Mouse (Mus musculus): ENCODE measurements around the gene Fam102a. TPM values are rescaled to one million over a fixed set of nuclear protein-coding genes. Genes with fewer than 3 reads are reported as not detected.
A peak's percentile ranks its signal among the peaks of the same experiment; 100 is the strongest.

Gene Fam102a
- polyA plus RNA-seq, 1 experiment from 2014 or later: 5.8 TPM

- Histone ChIP-seq H3K36me3 (ENCODE audit: control insufficient read depth, insufficient read depth) (peaks cover 5% of the 10 kb centered on the region; the same call in 1 of the 2 replicates), H3K27me3 (ENCODE audit: control insufficient read depth, insufficient read depth, low read length) (no peaks in the 10 kb centered on the region), H3K9ac (ENCODE audit: low read length) (no peak overlapping the region), H3K27ac (ENCODE audit: low read length) (no peak overlapping the region), H3K9me3 (replicated peaks; ENCODE audit: control insufficient read depth, low read length) (no peaks in the 10 kb centered on the region), H3K4me2 (ENCODE audit: low read depth, low read length) (no peak overlapping the region), H3K4me1 (ENCODE audit: control insufficient read depth, insufficient read depth, low read length) (peaks cover 2% of the 10 kb centered on the region; the same call in 1 of the 2 replicates), H3K4me3 (ENCODE audit: low read length) (no peak overlapping the region)
- WGBS: 64% methylated on average over 5 of the region's 5 CpGs
- no peak for ATAC-seq (replicated peaks; ENCODE audit: extremely low read depth, insufficient read depth, low FRiP score)
These were observed 24.4 kb downstream of the Fam102a start for GRCm38 (mm10) chr2:32559570-32559969.

DNA sequence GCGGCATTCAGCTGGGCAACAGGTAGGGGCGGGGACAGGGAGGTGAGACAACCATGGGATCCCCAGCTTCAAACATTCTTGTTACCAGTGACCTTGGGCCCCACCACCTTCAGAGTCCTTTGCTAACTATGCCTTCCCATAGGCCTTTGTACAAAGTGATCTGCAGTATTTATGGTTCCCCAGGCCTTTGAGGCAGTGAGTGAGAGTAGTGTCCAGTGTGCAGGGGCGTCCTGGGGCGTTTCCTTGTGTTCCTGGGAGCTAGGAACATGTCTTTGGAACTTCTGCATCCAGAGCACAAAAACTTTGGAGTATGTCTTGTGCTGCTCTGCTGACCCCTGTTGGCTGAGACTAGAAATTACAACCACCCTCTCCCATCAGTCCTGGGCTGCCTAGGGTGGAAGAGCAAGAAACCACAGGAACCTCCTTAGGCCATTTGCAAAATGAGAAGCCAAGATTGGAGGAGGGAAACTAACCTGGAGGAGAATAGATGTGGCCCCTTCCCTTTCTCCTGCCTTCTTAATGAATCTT is 31.5 kb downstream of the Fam102a start:
- Histone ChIP-seq H3K4me2 (ENCODE audit: low read depth, low read length) (no peak overlapping the region), H3K27me3 (ENCODE audit: control insufficient read depth, insufficient read depth, low read length) (no peaks in the 10 kb centered on the region), H3K9ac (ENCODE audit: low read length) (peak overlapping the region; percentile 44), H3K4me3 (ENCODE audit: low read length) (no peak overlapping the region), H3K4me1 (ENCODE audit: control insufficient read depth, insufficient read depth, low read length) (peaks cover 15% of the 10 kb centered on the region), H3K27ac (ENCODE audit: low read length) (peak overlapping the region; percentile 33; the same call in 1 of the 2 replicates), H3K9me3 (replicated peaks; ENCODE audit: control insufficient read depth, low read length) (no peaks in the 10 kb centered on the region), H3K36me3 (ENCODE audit: control insufficient read depth, insufficient read depth) (peaks cover 9% of the 10 kb centered on the region)
- ATAC-seq (replicated peaks; ENCODE audit: extremely low read depth, insufficient read depth, low FRiP score): no peak
- 37% methylated on average over 4 of the region's 4 CpGs for WGBS

GRCm38 (mm10) chr2:32568149-32568548 is 33.0 kb downstream of the Fam102a start:
- Histone ChIP-seq H3K4me1 (ENCODE audit: control insufficient read depth, insufficient read depth, low read length) (peaks cover 20% of the 10 kb centered on the region), H3K9ac (ENCODE audit: low read length) (no peak overlapping the region), H3K4me3 (ENCODE audit: low read length) (no peak overlapping the region), H3K27ac (ENCODE audit: low read length) (no peak overlapping the region), H3K27me3 (ENCODE audit: control insufficient read depth, insufficient read depth, low read length) (no peaks in the 10 kb centered on the region), H3K4me2 (ENCODE audit: low read depth, low read length) (no peak overlapping the region), H3K9me3 (replicated peaks; ENCODE audit: control insufficient read depth, low read length) (no peaks in the 10 kb centered on the region), H3K36me3 (ENCODE audit: control insufficient read depth, insufficient read depth) (peaks cover 14% of the 10 kb centered on the region)
- ATAC-seq (replicated peaks; ENCODE audit: extremely low read depth, insufficient read depth, low FRiP score): no peak
- 45% methylated on average over 5 of the region's 5 CpGs for WGBS

DNA sequence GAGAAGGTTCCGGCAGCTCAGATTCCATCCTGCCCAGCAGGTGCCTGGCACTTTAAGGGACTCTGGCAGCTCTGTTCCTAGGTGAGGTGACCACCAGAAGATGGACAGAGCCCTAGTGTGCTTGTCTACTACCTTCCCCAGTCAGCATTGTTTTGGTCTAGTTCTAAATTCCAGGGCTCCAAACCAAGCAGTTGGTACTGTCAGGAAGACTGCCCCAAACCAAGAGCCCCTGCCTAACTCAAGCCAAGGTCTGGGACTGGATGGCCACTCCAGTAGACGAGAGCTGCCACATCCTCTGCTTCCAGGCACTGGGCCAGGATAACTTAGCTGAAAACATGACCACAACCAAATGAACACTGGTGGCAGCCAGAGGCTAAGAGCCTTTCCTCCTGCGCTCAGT is 33.8 kb downstream of the Fam102a start:
- Histone ChIP-seq H3K9me3 (replicated peaks; ENCODE audit: control insufficient read depth, low read length) (no peaks in the 10 kb centered on the region), H3K27me3 (ENCODE audit: control insufficient read depth, insufficient read depth, low read length) (no peaks in the 10 kb centered on the region), H3K4me1 (ENCODE audit: control insufficient read depth, insufficient read depth, low read length) (peaks cover 20% of the 10 kb centered on the region), H3K4me3 (ENCODE audit: low read length) (no peak overlapping the region), H3K9ac (ENCODE audit: low read length) (no peak overlapping the region), H3K36me3 (ENCODE audit: control insufficient read depth, insufficient read depth) (peaks cover 13% of the 10 kb centered on the region), H3K4me2 (ENCODE audit: low read depth, low read length) (no peak overlapping the region), H3K27ac (ENCODE audit: low read length) (no peak overlapping the region)
- WGBS: 79% methylated on average over 3 of the region's 3 CpGs
- no peak for ATAC-seq (replicated peaks; ENCODE audit: extremely low read depth, insufficient read depth, low FRiP score)

GRCm38 (mm10) chr2:32570698-32571494 is 35.8 kb downstream of the Fam102a start, which contains the start of gene Dpm2:
Dpm2 (plus strand) TSS chr2:32570858.
- peak within 1 kb of the TSS; percentile 88 for H3K9ac ChIP-seq (ENCODE audit: low read length)
- WGBS: 1% methylated on average over 36 of the region's 36 CpGs

DNA sequence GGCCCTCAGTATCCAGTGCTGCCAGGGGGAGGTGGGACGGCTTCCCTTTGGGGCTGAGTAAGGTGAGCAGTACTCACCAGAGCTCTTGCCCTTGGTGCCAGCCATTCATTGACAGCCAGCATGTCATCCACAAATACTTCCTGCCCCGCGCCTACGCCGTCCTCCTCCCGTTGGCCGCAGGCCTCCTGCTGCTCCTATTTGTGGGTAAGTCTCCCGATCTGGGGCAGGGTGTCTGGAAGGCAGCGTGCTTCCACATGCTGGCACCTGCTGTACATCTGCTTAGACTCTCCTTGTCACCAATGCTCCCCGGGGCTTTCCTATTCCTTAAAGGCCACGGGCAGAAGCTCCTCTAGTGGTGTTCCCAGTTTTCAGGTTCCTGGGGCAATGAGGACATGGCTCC is 37.1 kb downstream of the Fam102a start:
- Histone ChIP-seq H3K27ac (ENCODE audit: low read length) (no peak overlapping the region), H3K4me3 (ENCODE audit: low read length) (no peak overlapping the region), H3K36me3 (ENCODE audit: control insufficient read depth, insufficient read depth) (peaks cover 11% of the 10 kb centered on the region), H3K4me2 (ENCODE audit: low read depth, low read length) (no peak overlapping the region), H3K9me3 (replicated peaks; ENCODE audit: control insufficient read depth, low read length) (no peaks in the 10 kb centered on the region), H3K9ac (ENCODE audit: low read length) (no peak overlapping the region), H3K4me1 (ENCODE audit: control insufficient read depth, insufficient read depth, low read length) (peaks cover 24% of the 10 kb centered on the region), H3K27me3 (ENCODE audit: control insufficient read depth, insufficient read depth, low read length) (peaks cover 10% of the 10 kb centered on the region)
- 90% methylated on average over 11 of the region's 11 CpGs for WGBS
- no peak for ATAC-seq (replicated peaks; ENCODE audit: extremely low read depth, insufficient read depth, low FRiP score)

More at GRCm38 (mm10) chr2:32570698-32571494, 35.8 kb downstream of the Fam102a start, which contains the start of gene Dpm2:
- Histone ChIP-seq H3K4me1 (ENCODE audit: control insufficient read depth, insufficient read depth, low read length) (peaks cover 27% of the 10 kb centered on the region), H3K27ac (ENCODE audit: low read length) (peak within 1 kb of the TSS; percentile 55), H3K36me3 (ENCODE audit: control insufficient read depth, insufficient read depth) (peaks cover 11% of the 10 kb centered on the region), H3K4me3 (ENCODE audit: low read length) (peak within 1 kb of the TSS; percentile 89), H3K27me3 (ENCODE audit: control insufficient read depth, insufficient read depth, low read length) (peaks cover 4% of the 10 kb centered on the region), H3K4me2 (ENCODE audit: low read depth, low read length) (peak within 1 kb of the TSS; percentile 95), H3K9me3 (replicated peaks; ENCODE audit: control insufficient read depth, low read length) (no peaks in the 10 kb centered on the region)
- peak; percentile 77 for ATAC-seq (replicated peaks; ENCODE audit: extremely low read depth, insufficient read depth, low FRiP score)

- Histone ChIP-seq H3K9ac (ENCODE audit: low read length) (peak within 1 kb of the TSS; percentile 37; the same call in 1 of the 2 replicates), H3K36me3 (ENCODE audit: control insufficient read depth, insufficient read depth) (peaks cover 7% of the 10 kb centered on the region; the same call in 1 of the 2 replicates), H3K27me3 (ENCODE audit: control insufficient read depth, insufficient read depth, low read length) (peaks cover 23% of the 10 kb centered on the region), H3K27ac (ENCODE audit: low read length) (no peak within 1 kb of the TSS), H3K4me2 (ENCODE audit: low read depth, low read length) (peak within 1 kb of the TSS; percentile 62), H3K4me3 (ENCODE audit: low read length) (peak within 1 kb of the TSS; percentile 37), H3K4me1 (ENCODE audit: control insufficient read depth, insufficient read depth, low read length) (peaks cover 19% of the 10 kb centered on the region), H3K9me3 (replicated peaks; ENCODE audit: control insufficient read depth, low read length) (no peaks in the 10 kb centered on the region)
- no peak for ATAC-seq (replicated peaks; ENCODE audit: extremely low read depth, insufficient read depth, low FRiP score)
- WGBS: 71% methylated on average over 6 of the region's 6 CpGs
These were observed 39.4 kb downstream of the Fam102a start, which contains the start of gene Pip5kl1 for GRCm38 (mm10) chr2:32574497-32574896. Pip5kl1 (plus strand) TSS chr2:32574797.

- no peak for ATAC-seq (replicated peaks; ENCODE audit: extremely low read depth, insufficient read depth, low FRiP score)
These were observed 39.9 kb downstream of the Fam102a start for GRCm38 (mm10) chr2:32574901-32575585.

More at GRCm38 (mm10) chr2:32574901-32575585, 39.9 kb downstream of the Fam102a start:
- WGBS: 4% methylated on average over 26 of the region's 26 CpGs
- no peaks in the 10 kb centered on the region for H3K9me3 ChIP-seq (replicated peaks; ENCODE audit: control insufficient read depth, low read length)
- H3K36me3 ChIP-seq (ENCODE audit: control insufficient read depth, insufficient read depth): peaks cover 7% of the 10 kb centered on the region; the same call in 1 of the 2 replicates
- peak overlapping the region; percentile 37 for H3K4me3 ChIP-seq (ENCODE audit: low read length)
- peaks cover 19% of the 10 kb centered on the region for H3K4me1 ChIP-seq (ENCODE audit: control insufficient read depth, insufficient read depth, low read length)
- peak overlapping the region; percentile 62 for H3K4me2 ChIP-seq (ENCODE audit: low read depth, low read length)
- H3K27me3 ChIP-seq (ENCODE audit: control insufficient read depth, insufficient read depth, low read length): peaks cover 25% of the 10 kb centered on the region
- no peak overlapping the region for H3K27ac ChIP-seq (ENCODE audit: low read length)
- H3K9ac ChIP-seq (ENCODE audit: low read length): peak overlapping the region; percentile 37; the same call in 1 of the 2 replicates
